Mouse (Mus musculus) liver, embryonic 12.5 days (tissue): ENCODE results near the gene Taf3. TPM values are rescaled to one million over a fixed set of nuclear protein-coding genes. Genes with fewer than 3 reads are reported as not detected.

ENCODE experiments used
- ATAC-seq: fragments of 200-750 bp; cut with Nextera tagmentation; 2 replicates; pipeline ENCODE4 v1.8.0; 2017; ENCODE audit warnings: moderate number of reproducible peaks, mild to moderate bottlenecking, moderate library complexity
- H3K27ac ChIP-seq: fragments of 300-500 bp; sonication (generic); 2 replicates; pipeline ENCODE4 v1.5.1; 2016; ENCODE audit warnings: mild to moderate bottlenecking
- H3K27me3 ChIP-seq: fragments of 300-500 bp; sonication (generic); replicated peaks from 2 replicates; pipeline ENCODE4 v1.6.1; 2016; ENCODE audit warnings: mild to moderate bottlenecking, moderate library complexity
- H3K36me3 ChIP-seq: fragments of 300-500 bp; sonication (generic); 2 replicates; pipeline ENCODE4 v1.6.1; 2016; ENCODE audit warnings: mild to moderate bottlenecking, moderate library complexity
- H3K4me1 ChIP-seq: fragments of 300-500 bp; sonication (generic); 2 replicates; pipeline ENCODE4 v1.6.1; 2016
- H3K4me2 ChIP-seq: fragments of 300-500 bp; sonication (generic); 2 replicates; pipeline ENCODE4 v1.6.1; 2016; ENCODE audit warnings: mild to moderate bottlenecking, moderate library complexity
- H3K4me3 ChIP-seq: fragments of 300-500 bp; sonication (generic); 2 replicates; pipeline ENCODE4 v1.5.1; 2016; ENCODE audit warnings: mild to moderate bottlenecking, moderate library complexity
- H3K9ac ChIP-seq: fragments of 300-500 bp; sonication (generic); 2 replicates; pipeline ENCODE4 v1.6.1; 2016; ENCODE audit warnings: mild to moderate bottlenecking, moderate library complexity
- H3K9me3 ChIP-seq: fragments of 300-500 bp; sonication (generic); replicated peaks from 2 replicates; pipeline ENCODE4 v1.6.1; 2016; ENCODE audit warnings: mild to moderate bottlenecking, moderate library complexity
- WGBS: fragments of 180-500 bp; shearing (Covaris S2); methylation state at CpG from one replicate; pipeline ENCODE4 v1.1.7; 2016; ENCODE audit not compliant: insufficient replicate concordance; 5-methylcytosine and 5-hydroxymethylcytosine counted together
- polyA plus RNA-seq: library from polyadenylated mRNA; unstranded; fragments of >200 nt; fragmentation: Nextera tagmentation; extraction: Ambion mirVana; gene quantifications from 2 replicates; pipeline ENCODE4 v1.2.1, GENCODE M21; 2016

The Taf3 gene
- polyA plus RNA-seq, 1 experiment from 2014 or later: 10.0 TPM

DNA sequence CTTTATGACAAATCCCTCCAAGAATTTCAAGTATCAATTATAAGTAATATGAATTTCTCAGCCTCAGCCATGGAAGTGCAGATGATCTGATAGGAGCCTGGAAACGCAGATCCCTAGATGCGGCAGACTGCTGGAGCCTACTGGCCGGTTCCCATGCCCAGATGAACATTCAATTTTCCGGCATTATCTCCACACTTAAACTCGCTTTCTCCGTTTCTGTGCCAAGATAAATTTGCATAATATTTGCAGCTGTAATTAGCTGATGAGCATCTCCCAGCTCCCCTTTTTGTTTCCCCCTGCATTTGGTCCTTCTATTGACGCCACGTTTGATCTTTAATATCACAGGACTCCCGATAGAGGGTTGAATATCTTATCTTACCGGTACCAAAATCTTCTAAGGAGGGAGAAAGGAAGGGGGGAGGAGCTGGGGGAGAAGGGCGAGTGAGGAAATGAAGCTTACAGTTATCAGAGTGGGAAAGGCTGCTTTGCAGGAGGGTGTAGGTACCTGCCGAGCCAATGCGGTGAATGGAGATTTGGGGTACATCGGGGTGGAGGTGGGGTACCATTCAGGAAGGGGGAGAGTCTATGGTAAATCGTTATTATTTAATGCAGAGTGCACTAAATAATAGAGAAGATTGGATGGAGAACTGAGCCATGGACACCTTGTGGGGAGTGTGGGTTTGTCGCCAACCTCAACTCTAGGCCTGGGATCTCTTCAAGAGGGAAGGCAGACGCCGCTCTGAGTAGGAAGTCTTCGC lies 153.4 kb downstream of the Taf3 start:
- no peaks in the 10 kb centered on the region for H3K36me3 ChIP-seq
- no peak overlapping the region for H3K4me3 ChIP-seq
- H3K9me3 ChIP-seq: no peaks in the 10 kb centered on the region
- 2% methylated on average over 19 of the region's 19 CpGs for WGBS
- H3K4me2 ChIP-seq: no peak overlapping the region
- H3K4me1 ChIP-seq: peaks cover 7% of the 10 kb centered on the region; the same call in 1 of the 2 replicates
- ATAC-seq: no peak
- H3K9ac ChIP-seq: no peak overlapping the region
- no peak overlapping the region for H3K27ac ChIP-seq
- peaks cover 97% of the 10 kb centered on the region for H3K27me3 ChIP-seq

DNA sequence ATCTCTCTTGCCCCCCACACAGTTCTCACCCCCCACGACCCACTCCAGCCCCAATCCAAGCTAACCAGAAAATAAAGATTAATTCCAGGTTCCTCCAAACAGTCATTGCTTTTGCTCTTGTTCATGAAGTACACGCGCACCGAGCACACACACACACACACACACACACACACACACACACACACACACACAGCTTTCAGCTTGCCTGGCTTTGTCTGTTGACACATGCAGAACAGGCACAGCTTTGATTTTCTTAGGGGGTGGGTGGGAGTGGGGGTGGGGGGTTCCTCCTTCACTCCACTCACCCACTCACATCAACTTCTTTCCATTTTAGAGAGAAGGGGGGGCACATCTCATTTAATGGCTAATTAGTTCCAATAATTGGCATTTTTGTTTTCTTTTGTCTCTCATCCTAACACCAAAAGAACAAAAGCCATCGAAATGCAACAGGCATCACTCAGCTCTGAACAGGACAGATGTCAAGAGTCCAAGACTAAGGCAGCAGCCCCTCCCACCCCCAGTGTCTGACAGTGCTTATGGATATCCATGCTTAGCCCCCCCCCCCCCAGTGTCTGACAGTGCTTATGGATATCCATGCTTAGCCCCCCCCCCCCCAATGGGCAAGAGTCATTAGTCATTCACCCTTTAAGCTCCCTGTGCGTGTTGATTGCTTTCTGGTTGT lies 155.0 kb downstream of the Taf3 start:
- no peak overlapping the region for H3K4me3 ChIP-seq
- peaks cover 97% of the 10 kb centered on the region for H3K27me3 ChIP-seq
- no peak overlapping the region for H3K9ac ChIP-seq
- H3K9me3 ChIP-seq: no peaks in the 10 kb centered on the region
- no peak overlapping the region for H3K4me2 ChIP-seq
- peaks cover 18% of the 10 kb centered on the region for H3K4me1 ChIP-seq
- H3K27ac ChIP-seq: no peak overlapping the region
- ATAC-seq: no peak
- WGBS: 5% methylated on average over 6 of the region's 6 CpGs
- no peaks in the 10 kb centered on the region for H3K36me3 ChIP-seq

DNA sequence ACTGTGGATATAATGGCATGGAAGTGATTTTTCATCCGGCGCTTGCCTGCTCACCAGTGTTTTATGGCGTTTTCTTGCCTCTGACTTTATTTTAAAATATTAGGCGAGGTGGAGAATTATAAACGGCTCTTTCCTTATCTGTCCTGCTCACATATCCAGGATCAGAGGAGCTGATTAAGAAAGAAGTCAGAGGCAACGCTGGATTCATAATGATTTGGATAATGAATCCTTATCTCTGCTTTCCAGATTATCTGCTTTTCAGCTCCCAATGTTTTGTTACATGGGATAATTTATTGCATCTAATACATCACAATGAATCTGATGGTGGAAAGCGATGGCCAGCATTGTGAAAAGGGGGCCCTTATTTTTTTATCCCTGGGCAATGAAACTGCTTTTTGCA lies 155.9 kb downstream of the Taf3 start:
- H3K9me3 ChIP-seq: no peaks in the 10 kb centered on the region
- 18% methylated on average over 7 of the region's 7 CpGs for WGBS
- no peak overlapping the region for H3K9ac ChIP-seq
- H3K4me1 ChIP-seq: peaks cover 18% of the 10 kb centered on the region
- no peak overlapping the region for H3K27ac ChIP-seq
- H3K4me2 ChIP-seq: no peak overlapping the region
- no peak for ATAC-seq
- no peak overlapping the region for H3K4me3 ChIP-seq
- peaks cover 97% of the 10 kb centered on the region for H3K27me3 ChIP-seq
- no peaks in the 10 kb centered on the region for H3K36me3 ChIP-seq

DNA sequence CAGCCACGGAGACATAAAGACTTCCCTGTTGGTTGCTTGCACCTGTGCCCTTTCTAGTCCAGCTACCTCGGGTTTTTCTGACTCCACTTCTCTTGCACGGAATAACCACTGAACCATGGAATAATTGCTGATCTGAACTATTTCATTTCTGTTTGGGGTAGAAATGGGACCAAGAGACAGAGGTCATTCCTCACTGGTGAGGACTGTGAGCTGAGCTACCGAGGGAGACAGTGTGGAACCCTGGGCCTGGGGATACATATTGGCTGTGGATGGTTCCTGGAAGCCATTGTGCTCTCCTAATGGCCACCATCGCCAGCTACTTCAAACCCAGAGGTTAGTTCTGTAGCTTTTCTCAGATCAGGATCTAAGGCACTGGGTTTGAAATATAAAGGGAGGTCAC lies 157.5 kb downstream of the Taf3 start:
- H3K4me3 ChIP-seq: no peak overlapping the region
- no peak overlapping the region for H3K9ac ChIP-seq
- no peak overlapping the region for H3K4me2 ChIP-seq
- H3K36me3 ChIP-seq: no peaks in the 10 kb centered on the region
- no peak for ATAC-seq
- no peak overlapping the region for H3K27ac ChIP-seq
- peaks cover 97% of the 10 kb centered on the region for H3K27me3 ChIP-seq
- H3K9me3 ChIP-seq: no peaks in the 10 kb centered on the region
- WGBS: 7% methylated on average over 5 of the region's 5 CpGs
- H3K4me1 ChIP-seq: peaks cover 18% of the 10 kb centered on the region

DNA sequence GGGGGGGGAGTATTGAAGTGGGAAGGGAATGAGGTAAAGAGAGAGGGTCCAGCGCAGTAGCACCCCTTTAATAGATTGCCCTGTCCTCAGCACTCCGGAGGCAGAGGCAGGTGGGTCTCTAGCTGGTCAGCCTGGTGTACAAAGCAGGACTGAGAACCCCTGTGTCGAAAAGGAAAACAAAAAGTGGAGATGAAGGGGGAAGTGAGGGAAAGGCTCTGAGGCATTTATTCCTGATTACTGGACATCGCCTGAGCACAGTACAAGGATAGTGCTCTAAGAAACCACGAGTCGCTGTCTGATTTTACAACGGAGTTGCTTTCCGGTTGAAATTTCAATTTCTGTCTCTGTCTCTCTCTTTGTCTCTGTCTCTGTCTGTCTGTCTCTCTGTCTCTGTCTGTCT lies 158.1 kb downstream of the Taf3 start:
- Histone ChIP-seq H3K4me1 (peaks cover 13% of the 10 kb centered on the region), H3K27ac (no peak overlapping the region), H3K4me2 (peak overlapping the region; percentile 67), H3K4me3 (0 out of 2 replicates have a peak overlapping the region, but pooled peaks have one; percentile 40), H3K9me3 (no peaks in the 10 kb centered on the region), H3K36me3 (no peaks in the 10 kb centered on the region), H3K27me3 (peaks cover 97% of the 10 kb centered on the region), H3K9ac (no peak overlapping the region)
- 4% methylated on average over 8 of the region's 8 CpGs for WGBS
- ATAC-seq: no peak

DNA sequence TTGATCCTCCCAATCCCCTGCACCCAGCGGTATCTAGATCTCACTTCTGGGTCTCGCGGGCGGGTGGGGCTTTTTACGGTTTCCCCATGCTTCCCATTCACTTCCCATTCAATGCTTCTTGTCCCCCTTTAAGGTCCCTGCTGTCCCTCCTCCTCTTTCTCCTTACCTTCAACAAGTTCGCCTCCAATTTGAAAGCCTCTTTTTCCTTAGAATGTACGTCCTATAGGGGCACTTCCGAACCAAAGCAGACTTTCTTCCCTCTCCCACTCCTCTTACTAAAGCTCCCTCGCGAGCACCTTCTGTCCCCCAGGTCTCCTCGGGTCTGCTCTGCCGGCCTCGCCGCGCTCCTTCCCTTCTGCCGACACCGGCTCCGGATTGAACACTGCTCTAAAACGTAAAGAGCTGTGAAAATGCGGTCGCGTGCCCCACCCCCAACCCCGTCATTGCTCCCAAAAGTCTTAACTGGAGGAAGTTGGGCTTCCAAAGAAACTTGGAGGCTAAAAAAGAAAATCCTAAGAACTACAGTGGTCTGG lies 158.7 kb downstream of the Taf3 start, which contains the start of gene Gata3:
TSS of gene Gata3 (minus strand) at position 384 of the 533 bp plus-strand sequence.
- H3K9ac ChIP-seq: no peak within 1 kb of the TSS
- peaks cover 97% of the 10 kb centered on the region for H3K27me3 ChIP-seq
- H3K36me3 ChIP-seq: no peaks in the 10 kb centered on the region
- H3K4me2 ChIP-seq: peak within 1 kb of the TSS; percentile 67
- ATAC-seq: peak; percentile 70
- H3K4me1 ChIP-seq: peaks cover 13% of the 10 kb centered on the region
- H3K9me3 ChIP-seq: no peaks in the 10 kb centered on the region
- peak within 1 kb of the TSS; percentile 40 for H3K4me3 ChIP-seq
- 2% methylated on average over 23 of the region's 23 CpGs for WGBS
- no peak within 1 kb of the TSS for H3K27ac ChIP-seq

DNA sequence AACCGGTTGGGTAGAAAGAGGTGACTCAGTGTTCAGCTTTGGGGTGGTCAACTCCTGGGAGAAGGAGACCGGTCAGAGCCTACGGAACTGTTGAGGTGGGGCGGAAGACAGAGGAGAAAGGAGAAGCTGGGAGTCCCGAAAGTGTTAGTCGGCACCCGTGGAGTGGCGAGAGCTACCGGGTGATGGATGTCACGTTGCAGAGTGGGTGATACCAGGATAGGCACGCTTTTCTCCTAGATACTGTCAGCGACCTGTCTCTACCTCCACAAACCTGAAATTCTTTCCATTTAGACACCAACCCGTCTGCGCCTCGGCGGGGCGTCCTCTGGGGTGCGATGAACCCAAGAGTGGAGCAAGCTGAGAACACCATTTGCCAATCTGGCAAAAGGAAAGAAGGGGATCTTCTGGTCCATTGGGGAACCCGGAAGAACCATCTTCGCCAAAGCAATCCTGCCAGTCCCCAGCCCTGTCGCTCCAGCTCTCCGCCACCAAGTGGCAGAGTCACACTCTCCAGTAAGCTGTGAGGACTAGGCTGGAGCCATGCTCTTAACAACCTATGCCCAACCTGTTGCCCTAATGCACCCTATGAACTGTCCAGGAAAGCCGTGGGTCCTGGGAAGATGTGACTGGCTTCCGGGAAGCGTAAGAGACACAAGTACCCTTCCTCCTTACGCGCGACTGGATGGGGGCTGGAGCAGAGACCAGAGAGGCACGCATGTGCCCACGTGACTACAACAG lies 159.3 kb downstream of the Taf3 start, which contains the start of gene 9230102O04Rik:
TSS of gene 9230102O04Rik (minus strand) at position 628 of the 738 bp plus-strand sequence.
- under 1% methylated on average over 30 of the region's 30 CpGs for WGBS
- no peak within 1 kb of the TSS for H3K9ac ChIP-seq
- ATAC-seq: peak; percentile 75

DNA sequence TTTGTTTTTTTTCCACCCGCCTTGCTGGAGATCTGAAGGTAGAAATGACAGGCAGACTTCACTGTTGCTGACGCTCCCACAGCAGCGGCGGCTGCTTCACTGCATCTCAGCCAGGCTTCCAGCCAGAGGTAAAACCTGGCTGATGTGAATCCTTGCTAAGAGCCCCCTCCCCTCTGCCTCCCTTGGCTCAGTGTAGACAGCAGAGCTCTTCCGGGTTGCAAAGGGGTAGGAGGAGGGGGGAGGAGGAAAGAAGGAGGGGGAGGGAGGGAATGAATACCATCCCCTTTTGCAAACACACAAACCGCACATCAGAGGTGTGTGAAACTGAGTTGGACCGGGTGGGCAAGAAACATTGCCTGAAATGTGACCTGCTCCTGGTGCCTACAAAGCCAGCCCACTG lies 160.8 kb downstream of the Taf3 start:
- no peaks in the 10 kb centered on the region for H3K36me3 ChIP-seq
- no peak overlapping the region for H3K4me3 ChIP-seq
- H3K4me1 ChIP-seq: peaks cover 15% of the 10 kb centered on the region
- no peak overlapping the region for H3K27ac ChIP-seq
- H3K4me2 ChIP-seq: no peak overlapping the region
- no peak overlapping the region for H3K9ac ChIP-seq
- H3K9me3 ChIP-seq: no peaks in the 10 kb centered on the region
- WGBS: 2% methylated on average over 7 of the region's 7 CpGs
- H3K27me3 ChIP-seq: peaks cover 97% of the 10 kb centered on the region
- no peak for ATAC-seq

More for the DNA sequence above, 159.3 kb downstream of the Taf3 start, which contains the start of gene 9230102O04Rik:
- Histone ChIP-seq H3K9me3 (no peaks in the 10 kb centered on the region), H3K4me3 (peak within 1 kb of the TSS; percentile 40), H3K27me3 (peaks cover 97% of the 10 kb centered on the region), H3K27ac (no peak within 1 kb of the TSS), H3K4me2 (peak within 1 kb of the TSS; percentile 67), H3K4me1 (peaks cover 13% of the 10 kb centered on the region), H3K36me3 (no peaks in the 10 kb centered on the region)

DNA sequence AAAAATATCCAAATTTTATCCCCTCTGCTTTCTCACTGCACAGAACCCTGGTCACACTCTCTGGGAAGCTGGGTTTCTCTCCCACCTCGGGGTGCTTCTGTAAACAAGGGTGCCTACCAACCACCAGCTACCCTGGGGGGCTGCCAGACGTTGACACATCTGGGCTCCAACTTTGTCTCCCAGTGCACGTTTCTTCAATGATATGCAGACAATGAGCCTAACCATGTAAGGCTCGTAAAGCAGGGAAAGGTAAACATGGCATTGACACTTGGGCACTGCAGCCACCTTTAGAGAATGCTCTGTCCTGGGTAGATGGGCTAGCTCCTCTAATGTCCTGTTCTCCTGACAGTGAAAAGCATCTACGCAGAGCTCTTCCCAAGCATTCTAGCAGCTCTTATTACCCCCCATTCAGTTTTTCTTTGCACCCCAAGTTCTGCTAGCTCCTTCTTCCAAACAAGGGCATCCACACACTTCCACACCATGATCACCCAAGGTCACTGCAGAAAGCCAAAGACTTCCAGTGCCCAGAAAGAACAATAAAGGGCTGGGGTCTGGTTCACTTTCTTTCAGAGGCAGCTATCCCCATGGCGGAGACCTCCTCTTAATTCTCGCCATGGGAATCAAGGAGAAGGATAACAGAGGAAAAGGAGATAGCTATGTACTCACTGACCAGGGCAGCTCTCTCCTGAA lies 161.3 kb downstream of the Taf3 start:
- Histone ChIP-seq H3K4me1 (peaks cover 20% of the 10 kb centered on the region), H3K27me3 (peaks cover 97% of the 10 kb centered on the region), H3K36me3 (no peaks in the 10 kb centered on the region), H3K4me3 (no peak overlapping the region), H3K4me2 (no peak overlapping the region), H3K9me3 (no peaks in the 10 kb centered on the region), H3K27ac (no peak overlapping the region), H3K9ac (no peak overlapping the region)
- WGBS: 13% methylated on average over 7 of the region's 7 CpGs
- no peak for ATAC-seq

DNA sequence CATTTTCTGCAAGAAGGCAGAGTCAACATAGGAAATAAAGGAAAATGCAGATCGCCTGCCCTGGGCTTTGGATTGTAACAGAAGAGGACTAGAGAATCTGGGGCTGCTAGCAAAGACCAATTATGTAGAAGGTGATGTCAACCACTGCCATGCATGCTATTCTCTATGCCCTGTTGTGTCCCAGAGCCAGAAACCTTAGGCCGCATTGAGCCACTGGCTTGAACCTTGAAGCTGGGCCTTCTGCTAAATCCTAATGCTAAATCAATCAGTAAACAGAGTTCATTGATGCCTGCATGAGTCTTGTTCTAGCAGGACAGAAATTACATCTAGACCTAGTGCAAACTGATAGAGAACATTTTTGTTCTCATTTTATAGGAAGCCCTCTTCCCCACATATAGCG lies 162.4 kb downstream of the Taf3 start:
- Histone ChIP-seq H3K4me3 (no peak overlapping the region), H3K9me3 (no peaks in the 10 kb centered on the region), H3K9ac (no peak overlapping the region), H3K36me3 (no peaks in the 10 kb centered on the region), H3K4me2 (no peak overlapping the region), H3K4me1 (peaks cover 27% of the 10 kb centered on the region), H3K27me3 (peaks cover 100% of the 10 kb centered on the region), H3K27ac (no peak overlapping the region)
- WGBS: 41% methylated on average over 3 of the region's 3 CpGs
- no peak for ATAC-seq

DNA sequence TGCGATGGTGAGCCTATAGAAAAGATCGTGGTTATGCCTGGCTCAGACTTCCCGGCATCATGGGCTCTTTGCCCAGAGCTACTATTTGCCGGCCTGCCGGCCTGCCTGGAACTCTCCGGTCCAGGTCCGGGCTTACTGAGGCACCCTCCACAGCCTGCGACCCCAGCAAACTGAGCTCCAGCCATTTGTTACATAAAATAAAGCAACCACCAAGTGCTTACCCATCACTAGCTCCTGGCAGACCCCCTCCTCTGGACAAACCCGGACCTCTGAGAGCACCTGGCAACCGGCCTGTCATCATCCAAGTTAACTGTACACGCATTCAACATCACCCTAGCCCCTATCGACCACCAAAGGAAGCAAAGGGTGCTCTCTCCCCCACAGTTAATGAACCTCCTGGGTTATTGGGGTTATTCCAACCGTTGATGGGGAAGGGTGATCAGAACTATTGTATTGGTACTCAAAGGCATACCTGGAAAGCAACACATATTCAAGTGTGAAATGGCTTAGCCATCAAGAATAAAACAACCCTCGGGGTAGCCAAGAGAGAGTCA lies 163.1 kb downstream of the Taf3 start:
- H3K27me3 ChIP-seq: peaks cover 100% of the 10 kb centered on the region
- no peak overlapping the region for H3K4me2 ChIP-seq
- no peaks in the 10 kb centered on the region for H3K9me3 ChIP-seq
- no peak overlapping the region for H3K4me3 ChIP-seq
- no peaks in the 10 kb centered on the region for H3K36me3 ChIP-seq
- 17% methylated on average over 14 of the region's 14 CpGs for WGBS
- no peak for ATAC-seq
- peaks cover 29% of the 10 kb centered on the region for H3K4me1 ChIP-seq
- no peak overlapping the region for H3K9ac ChIP-seq
- no peak overlapping the region for H3K27ac ChIP-seq
